Comparison of ENCODE assay signal across 22 mouse cellular contexts in genomic region chr4:59007974-59008373, GRCm38 (mm10). TPM values are rescaled to one million over a fixed set of nuclear protein-coding genes. Genes with fewer than 3 reads are reported as not detected.
"Had no signal": no experiment of that assay in that cellular context is flagged by ENCODE, and none has a peak within 500 bp of the region (broad histone marks: within the 10 kb centered on the region; RNA-seq: fewer than 3 reads in every experiment).

No protein-coding gene starts in this region.

- H3K4me3 ChIP-seq: lung, embryonic 15.5 days; megakaryocyte, embryonic 14.5 days; midbrain, embryonic 13.5 days; midbrain, embryonic 15.5 days; neural tube, embryonic 12.5 days had no signal

- H3K27ac ChIP-seq: lung, embryonic 15.5 days; macrophage; midbrain, embryonic 13.5 days; midbrain, embryonic 15.5 days; neural tube, embryonic 12.5 days had no signal

- ATAC-seq: lung, postnatal 0 days; midbrain, embryonic 13.5 days; midbrain, embryonic 15.5 days had no signal

- H3K36me3 ChIP-seq: lung, embryonic 15.5 days; midbrain, embryonic 13.5 days; midbrain, embryonic 15.5 days; neural tube, embryonic 12.5 days had no signal

- H3K9ac ChIP-seq: lung, embryonic 15.5 days; midbrain, embryonic 13.5 days; midbrain, embryonic 15.5 days; neural tube, embryonic 12.5 days had no signal

- H3K27me3 ChIP-seq: lung, embryonic 15.5 days; megakaryocyte, embryonic 14.5 days; midbrain, embryonic 13.5 days; midbrain, embryonic 15.5 days; neural tube, embryonic 12.5 days had no signal

- DNase-seq: lung, adult 2 months; lung, postnatal 14 days; lung, postnatal 36 days; retina, postnatal 1 day; right cerebral cortex, adult 18-20 months; right cerebral cortex, postnatal 25 days; right cerebral cortex, postnatal 4 days; spleen, adult 18-20 months; thymus, adult 18-20 months; thymus, postnatal 14 days; thymus, postnatal 36 days had no signal

- H3K9me3 ChIP-seq: lung, embryonic 15.5 days; megakaryocyte, embryonic 14.5 days; midbrain, embryonic 13.5 days; midbrain, embryonic 15.5 days; neural tube, embryonic 12.5 days had no signal

- H3K4me2 ChIP-seq: lung, embryonic 15.5 days; midbrain, embryonic 11.5 days; midbrain, embryonic 13.5 days; midbrain, embryonic 15.5 days; neural tube, embryonic 12.5 days had no signal

RNA-seq across cellular contexts. Expression of gene Gm20503, which starts 5.0 kb away (rescaled TPM):
- total RNA-seq: midbrain, postnatal 0 days; monocyte, adult 5-6 weeks; neutrophil, adult 5-6 weeks had no signal
- polyA plus RNA-seq: lung, adult 2 months; macrophage had no signal
